Mouse (Mus musculus): ENCODE data around the gene Vwa3b.
A peak's percentile ranks its signal among the peaks of the same experiment; 100 is the strongest.

Gene Vwa3b

DNA sequence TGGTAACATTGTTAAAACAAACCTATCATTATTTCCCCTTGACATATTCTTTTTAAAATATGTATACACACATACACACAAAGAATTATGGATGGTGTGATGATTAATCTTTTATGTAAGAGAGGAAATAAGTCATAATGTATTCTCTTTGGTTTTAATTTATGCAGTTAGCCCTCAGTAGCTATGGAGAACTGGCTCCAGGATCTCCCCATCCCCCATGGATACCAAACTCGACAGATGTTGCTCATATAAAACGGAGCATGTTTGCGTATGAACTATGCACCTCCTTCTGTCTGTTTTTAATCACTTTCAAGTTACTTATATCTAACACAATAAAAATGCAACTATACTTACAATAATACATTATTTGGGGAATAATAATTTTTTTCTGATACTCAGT lies 96.4 kb downstream of the Vwa3b start:
- ATAC-seq (ENCODE audit: low TSS enrichment), result no peak

DNA sequence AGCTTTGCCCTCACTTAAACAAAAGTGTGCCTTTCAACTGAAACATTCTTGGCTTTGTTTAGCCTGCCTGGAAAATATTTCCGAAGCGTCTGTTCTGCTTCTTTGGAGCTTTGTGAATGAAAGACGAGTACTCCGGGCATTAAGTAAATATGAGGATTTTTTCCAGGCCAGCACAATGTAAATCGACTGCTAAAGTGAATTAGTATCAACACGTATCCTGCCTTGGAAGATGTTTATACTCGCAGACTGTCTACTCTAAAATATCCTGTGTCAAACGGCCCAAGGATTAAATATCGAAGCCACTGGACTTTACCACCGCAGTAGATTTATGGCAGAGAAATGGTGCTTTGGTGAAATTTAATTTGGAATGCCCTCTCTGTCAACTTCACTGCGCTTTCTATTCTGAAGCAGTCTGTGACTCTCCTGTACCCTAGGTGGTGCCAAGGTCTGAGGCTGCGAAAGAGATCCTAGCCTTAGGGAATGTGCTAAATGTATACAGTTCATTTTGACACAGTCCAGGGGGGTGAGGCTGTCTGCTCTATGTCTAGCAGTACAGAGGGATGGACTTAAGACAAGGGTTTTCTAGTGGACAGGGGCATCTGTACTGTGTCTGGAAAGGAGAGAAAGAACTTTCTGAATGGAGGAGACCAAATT lies 98.4 kb downstream of the Vwa3b start:
- ATAC-seq (ENCODE audit: low TSS enrichment), result no peak

DNA sequence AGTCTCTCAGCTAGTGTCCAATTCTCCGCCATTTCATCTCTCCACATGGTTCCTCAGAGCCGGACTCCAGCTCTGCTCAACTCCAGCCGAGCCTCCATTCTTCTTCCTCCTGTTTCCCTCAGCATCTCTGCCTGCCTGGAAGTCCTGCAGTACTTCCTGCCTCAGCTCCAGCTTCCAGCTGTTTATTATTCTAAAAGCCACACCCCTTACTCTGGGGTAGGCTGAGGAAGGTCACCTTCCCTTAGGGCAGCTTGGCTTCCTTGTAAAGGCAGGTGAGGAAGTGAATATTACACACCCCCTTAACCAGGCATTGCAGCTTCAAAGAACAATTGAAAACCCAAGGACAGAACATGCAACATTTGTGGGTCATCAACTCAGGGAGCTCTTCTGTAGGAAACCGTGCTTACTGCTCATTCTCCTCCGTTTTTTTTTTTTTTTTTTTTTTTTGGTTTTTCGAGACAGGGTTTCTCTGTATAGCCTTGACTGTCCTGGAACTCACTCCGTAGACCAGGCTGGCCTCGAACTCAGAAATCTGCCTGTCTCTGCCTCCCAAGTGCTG lies 103.7 kb downstream of the Vwa3b start:
- ATAC-seq (ENCODE audit: low TSS enrichment), result no peak

DNA sequence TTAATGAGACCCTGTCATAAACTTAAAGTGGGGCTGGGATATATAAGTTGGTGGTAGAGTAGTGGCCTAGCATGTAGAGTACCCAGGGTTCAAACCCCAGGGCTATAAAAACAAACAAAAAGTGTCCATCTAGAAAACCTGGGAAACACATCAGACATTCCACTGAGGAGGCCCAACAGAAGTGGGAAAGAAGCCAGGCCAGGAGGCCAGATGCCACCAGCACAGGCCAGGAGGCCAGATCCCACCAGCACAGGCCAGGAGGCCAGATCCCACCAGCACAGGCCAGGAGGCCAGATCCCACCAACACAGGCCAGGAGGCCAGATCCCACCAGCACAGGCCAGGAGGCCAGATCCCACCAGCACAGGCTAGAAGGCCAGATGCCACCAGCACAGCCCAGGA lies 104.8 kb downstream of the Vwa3b start:
- no peak for ATAC-seq (ENCODE audit: low TSS enrichment)

DNA sequence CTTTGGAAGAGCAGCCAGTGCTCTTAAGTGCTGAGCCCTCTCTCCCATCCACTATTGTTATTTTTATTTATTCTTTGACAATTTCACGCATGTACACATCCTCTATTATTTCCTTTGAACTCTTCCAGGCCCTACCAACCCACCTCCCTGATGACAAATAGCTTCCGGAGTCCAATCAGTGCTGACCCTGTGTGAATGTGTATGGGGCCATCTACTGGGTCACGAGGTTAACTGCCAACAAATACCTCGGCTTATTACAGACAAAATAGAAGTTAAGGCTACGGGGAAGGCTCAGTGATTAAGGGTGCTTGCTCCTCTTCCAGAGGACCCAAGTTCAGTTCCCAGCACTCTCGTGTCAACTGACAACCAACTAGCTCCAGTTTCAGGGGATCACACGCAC lies 106.0 kb downstream of the Vwa3b start:
- ATAC-seq (ENCODE audit: low TSS enrichment), result no peak

DNA sequence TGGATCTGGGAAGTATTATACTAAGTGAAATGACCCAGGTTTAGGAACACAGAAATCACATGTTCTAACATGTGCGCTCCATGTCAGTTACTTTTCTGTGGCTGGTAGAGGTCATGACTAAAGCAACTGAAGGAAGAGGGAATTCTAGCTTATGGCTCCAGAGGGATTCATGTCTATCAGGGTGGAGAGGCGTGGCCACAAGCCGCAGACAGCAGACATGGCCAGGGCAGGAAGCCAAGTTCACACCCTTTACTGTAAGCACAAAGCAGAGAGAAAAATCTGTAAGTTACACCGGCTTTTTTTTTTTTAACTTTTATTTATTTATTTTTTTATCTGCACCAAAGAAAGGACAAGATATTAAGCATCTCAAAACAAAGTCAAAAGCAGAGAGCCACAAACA lies 119.6 kb downstream of the Vwa3b start:
- ATAC-seq (ENCODE audit: low TSS enrichment), result no peak

DNA sequence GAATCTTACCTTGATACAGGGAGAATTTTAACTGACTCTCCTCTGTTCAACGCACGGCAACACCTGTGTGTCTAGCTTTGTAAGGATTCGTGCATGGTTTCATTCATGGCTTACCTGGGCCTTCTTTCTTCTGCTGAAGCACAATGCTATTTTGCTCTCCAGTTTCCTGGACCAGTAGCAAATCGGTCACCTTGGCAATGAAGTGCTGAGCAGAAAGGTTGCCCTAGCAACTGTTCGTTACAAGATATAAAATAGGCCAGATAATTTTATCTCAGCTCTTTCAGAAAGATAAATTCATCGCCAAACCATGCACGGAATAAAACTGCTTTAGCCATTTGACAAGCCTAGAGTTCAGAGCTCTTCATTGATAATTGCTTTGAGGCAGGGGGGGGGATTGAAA lies 123.5 kb downstream of the Vwa3b start:
- 0 out of 2 replicates have a peak, but pooled peaks have one; percentile 23 for ATAC-seq (ENCODE audit: low TSS enrichment)

DNA sequence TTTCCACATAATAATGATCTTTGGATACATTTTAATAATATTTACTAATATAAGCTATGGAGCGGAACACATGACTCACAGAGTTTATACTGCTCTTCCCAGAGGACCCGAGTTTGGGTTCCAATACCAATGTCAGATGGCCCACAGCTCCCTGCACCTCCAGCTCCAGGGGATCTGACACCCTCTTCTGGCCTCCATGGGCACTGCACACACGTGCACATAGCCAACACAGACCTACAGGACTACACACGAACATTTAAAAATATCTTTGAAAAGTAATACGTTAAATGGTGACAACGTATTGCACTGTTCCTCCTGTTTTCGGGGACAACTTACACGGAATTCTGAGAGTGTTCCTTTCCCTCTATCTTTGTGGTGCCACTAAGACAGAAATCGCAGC lies 125.5 kb downstream of the Vwa3b start:
- no peak for ATAC-seq (ENCODE audit: low TSS enrichment)

DNA sequence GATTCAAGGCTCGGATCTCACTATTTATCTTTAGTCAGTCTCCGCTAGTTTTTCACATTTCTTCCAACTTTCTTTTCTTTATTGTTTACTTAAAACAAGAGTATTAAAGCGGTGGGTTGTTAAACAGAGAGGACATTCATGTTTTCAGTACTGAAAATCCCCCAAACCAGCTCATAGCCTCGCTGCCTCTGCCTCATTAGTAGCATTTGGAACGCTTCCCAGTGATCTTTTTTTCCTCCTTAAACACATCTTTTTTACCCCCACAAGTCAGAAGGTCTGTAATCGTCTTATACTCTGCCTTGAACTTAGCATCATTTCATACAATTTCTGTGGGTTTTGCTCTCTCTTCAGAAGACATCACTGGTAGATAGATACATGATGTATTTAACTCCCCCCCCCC lies 139.7 kb downstream of the Vwa3b start:
- ATAC-seq (ENCODE audit: low TSS enrichment), result no peak

DNA sequence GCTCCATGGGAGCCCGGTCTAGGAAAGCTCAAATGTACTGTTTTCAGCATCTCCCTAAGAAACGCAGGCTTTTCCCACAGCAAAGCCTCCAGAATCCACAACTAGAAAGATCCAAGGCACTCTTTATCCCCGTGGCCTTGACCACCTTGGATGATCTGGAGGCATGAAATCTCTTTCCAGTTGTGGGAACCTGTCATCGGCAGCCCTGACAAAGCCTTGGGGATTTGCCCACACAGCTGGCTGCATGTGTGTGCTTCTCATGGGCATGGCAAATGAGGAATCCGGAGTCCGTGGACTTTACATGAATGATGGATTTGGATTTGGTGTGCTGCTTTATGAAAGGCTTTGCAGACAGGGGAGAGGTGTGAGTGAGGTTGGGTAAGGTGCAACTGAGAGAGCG lies 141.5 kb downstream of the Vwa3b start:
- no peak for ATAC-seq (ENCODE audit: low TSS enrichment)

DNA sequence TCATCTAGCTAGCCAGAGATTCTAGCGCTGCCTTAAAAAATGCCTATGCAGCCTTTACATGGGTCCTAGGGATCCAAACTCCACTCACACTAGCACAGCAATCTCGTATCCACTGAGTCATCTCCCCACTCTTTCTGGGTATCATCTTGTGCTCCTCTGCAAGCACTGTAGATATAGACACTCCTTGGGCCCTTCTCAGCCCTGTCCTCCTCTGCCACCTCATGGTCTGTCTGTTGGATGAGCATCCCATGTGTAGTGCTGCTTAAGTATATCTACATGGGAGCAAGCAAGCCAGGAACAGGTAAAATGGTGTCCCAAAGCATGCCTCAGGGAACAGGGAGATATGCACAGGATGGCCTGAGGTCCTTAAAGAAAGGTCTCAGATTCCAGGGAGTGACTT lies 151.5 kb downstream of the Vwa3b start:
- peak; percentile 88 for ATAC-seq (ENCODE audit: low TSS enrichment)

DNA sequence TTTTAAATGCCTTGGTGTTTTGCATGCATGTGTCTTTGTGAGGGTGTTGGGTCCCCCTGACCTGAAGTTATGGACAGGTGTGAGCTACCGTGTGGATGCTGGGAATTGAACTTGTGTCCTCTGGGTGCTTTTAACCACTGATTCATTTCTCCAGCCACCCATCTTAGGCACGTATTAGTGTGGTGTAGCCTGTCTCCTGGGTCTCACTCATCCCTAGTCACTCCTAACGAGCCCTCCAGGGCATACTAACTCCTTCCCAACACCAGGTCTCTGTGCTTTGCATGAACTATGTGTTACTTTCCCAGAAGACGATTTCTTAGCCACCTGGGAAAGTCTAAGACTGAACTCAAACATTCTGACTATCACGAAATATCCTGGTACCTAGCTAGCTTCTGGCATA lies 153.5 kb downstream of the Vwa3b start:
- no peak for ATAC-seq (ENCODE audit: low TSS enrichment)

DNA sequence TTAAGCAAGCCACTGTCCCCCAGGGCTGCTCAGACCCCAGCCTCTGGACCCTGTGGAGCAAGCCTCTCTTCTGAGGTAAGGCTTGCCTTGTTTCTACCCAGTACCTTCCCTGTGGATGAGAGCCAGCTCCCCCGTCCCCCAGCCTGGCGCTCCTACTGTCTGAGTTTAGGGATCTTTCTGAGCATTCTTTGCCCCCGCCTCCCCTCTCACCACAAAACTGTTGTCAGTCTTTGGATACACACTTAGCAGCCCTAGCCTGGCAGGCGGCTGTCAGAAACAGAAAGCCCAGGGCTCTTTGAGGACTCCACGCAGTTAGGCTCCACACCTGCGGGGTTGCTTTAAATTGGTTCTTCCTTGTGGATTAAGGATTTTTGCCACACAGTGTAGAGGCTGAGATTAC lies 160.7 kb downstream of the Vwa3b start:
- no peak for ATAC-seq (ENCODE audit: low TSS enrichment)

DNA sequence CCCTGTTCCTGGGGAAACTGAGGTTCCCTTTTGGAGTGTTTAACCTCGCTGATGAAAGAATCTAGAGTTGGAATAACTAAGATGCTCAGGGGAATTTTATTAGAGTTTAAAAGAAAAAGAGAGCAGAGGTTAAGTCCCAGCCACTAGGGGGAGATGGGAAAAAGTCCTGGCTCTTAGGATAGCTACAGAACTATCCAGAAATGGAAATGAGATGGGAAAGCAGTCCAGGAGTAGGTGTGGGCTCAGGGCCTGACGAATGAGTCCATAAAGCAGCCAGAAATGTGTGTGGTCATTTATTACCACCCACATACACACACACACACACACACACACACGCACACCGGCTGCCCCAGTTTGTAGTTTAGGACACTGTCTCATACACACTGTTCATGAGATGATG lies 168.2 kb downstream of the Vwa3b start:
- peak; percentile 62; the same call in 1 of the 2 replicates for ATAC-seq (ENCODE audit: low TSS enrichment)

DNA sequence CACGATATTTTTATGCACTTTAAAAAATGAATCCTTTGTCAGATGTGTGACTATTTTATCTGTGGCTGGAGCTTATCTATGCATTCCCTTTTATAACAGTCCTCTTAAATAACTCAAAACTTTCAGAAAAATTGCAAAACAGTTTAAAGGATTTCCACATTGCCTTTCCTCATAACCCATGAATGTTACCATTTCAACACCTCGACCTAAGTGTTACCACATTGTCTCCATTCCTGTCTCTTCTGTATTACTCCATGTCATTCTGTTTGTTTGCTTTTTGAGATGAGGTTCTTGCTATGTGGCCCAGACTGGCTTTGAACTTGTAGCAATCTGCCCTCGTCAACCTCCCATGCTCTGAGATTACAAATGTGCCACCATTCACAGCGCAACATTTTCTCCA lies 175.0 kb downstream of the Vwa3b start:
- ATAC-seq (ENCODE audit: low TSS enrichment), result no peak

DNA sequence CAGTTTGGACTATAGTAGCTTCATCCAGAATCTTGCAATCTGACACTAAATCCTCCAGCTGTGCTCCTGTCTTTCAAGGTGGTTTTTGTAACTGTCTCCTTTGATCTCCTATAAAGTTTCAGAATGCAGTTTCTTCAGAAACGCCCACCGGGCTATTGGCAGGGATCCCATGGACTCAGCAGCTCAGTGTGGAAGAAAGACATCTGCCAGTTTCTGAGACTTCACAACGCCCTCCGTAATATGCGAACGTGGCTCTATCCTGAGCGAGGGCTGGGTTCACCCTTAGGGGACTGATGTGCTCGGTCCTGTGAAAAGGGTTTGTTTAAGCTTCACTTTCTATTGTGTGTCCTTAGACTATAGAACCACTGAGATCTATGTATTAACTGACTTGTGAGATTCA lies 181.3 kb downstream of the Vwa3b start:
- ATAC-seq (ENCODE audit: low TSS enrichment), result no peak

DNA sequence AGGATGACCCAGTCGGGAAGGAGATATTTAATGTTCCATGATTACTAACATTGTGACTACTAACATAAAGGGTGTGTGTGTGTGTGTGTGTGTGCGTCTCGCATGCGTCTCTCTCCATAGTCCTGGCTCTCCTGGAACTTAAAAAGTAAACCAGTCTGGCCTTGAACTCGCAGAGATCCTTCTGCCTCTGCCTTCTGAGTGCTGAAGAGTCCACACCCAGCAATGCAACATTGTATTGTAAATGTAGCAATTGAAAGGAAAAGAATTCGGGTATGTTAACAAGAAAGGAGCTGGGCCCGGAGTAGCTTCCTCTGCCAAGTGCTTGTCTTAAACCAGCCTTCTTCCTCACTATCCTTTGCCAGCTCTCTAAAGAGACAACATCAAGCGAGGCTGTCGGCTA lies 186.0 kb downstream of the Vwa3b start:
- no peak for ATAC-seq (ENCODE audit: low TSS enrichment)

DNA sequence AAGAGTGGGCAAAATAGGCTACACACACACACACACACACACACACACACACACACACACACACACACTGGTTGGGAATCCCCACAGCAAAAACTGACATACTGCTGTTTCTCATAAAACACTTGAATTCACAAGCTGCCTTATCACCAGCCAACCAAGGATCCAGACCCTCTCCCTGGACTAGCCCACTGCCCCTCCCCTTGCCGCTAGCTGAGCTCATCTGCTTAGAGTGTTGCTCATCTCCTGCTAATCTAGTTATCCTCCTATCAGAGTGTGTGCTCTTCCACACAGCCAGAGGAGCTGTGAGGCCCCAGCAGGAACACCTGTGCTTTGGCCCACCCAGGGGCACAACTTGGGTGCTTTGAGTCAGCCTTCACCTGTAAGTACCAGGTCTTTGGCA lies 187.7 kb downstream of the Vwa3b start, which contains the start of gene Cnga3:
Cnga3 (plus strand) TSS at position 291 of the 400 bp plus-strand sequence.
- ATAC-seq (ENCODE audit: low TSS enrichment), result no peak

DNA sequence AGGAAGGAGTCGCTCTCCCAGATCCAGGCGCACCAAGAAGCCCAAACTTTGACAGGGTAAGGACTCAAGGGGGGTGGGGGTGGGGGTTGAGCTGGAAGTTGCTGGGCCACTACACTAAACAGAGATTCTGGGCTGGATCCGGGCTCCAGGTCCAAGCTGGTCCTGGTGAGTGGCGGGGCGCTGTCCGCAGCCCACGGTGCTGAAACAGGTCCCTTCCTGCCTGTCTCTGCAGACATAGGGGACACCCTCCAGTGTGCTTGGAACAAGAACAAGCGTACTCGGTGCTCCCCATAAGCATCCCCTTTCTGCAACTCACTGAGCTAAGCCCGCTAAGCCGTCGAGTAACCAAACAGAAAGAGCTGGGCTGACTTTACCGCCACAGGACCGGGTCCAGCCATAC lies 192.0 kb downstream of the Vwa3b start:
- no peak for ATAC-seq (ENCODE audit: low TSS enrichment)

DNA sequence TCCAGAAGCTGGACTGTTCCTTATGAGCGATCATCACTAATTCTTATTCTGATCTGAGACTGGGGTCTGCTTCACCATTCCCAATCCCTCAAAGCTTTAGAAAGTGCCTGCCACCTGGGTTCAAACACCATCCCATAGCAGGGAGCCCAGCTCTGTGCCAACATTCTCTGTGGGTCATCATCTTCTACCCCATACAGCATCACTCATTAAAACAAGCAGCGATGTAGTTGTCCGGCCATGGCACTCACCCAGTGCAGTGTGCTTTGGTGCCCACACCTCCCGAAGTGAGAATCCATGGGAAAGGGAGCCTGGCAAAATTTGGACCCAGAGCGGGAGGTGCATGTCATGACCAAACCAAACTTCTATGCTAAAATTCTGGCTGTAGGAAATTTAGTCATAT lies 193.2 kb downstream of the Vwa3b start:
- ATAC-seq (ENCODE audit: low TSS enrichment), result no peak

DNA sequence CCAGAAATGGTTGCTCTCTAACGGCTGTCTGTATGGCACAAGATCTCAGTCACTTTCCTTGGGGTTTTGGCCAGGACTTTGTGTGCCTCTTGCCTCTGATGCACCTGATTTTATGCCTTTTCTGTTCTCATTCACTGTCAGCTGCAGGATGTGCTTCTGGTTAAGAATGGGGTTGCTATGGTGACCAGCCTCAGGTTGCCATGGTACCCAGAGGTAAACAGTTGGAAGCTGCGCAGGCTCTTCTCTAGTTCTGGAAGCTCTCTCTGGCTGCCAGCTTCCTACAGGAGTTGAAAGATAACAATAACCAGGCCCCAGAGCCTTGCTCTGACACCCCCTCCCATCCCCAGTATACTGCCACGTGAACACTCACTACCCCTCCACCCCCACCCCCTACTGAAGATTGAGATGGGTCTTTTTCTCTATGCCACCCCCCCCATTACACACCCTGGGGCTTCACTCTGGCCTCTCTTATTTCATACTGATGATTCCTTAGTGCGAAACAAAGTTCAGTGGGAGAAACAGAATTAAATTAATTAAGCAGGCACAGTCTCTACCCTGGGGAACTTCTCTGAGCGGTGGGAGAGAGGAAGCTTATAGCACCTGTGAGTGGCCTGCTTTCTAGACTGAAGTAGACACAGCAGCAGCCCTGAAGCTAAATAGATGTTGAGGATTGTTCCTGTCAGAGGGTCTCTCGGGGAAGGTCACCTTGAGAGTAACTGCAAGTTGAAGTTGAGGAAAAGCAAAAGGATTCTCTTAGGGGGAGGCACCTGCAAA lies 193.9 kb downstream of the Vwa3b start:
- ATAC-seq (ENCODE audit: low TSS enrichment), result peak; percentile 100

DNA sequence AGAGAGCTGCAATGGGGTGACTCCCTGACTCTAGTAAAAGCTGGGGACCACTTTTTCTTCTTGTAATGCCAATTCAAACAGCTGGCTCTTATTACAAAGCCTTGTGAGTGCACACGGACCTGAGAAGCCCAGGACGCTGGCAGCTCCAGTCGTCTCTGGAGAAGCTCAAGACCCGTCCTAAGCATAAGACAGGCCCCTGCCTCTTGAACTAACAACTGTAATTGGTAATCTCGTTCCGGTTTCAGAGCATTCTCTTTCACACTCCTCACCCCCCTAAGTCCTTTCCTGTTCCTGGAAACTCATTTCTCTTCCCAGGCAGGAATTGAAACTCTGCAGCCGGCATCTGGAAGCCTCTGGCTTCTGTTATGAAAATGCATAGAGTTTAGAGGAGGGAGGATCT lies 195.6 kb downstream of the Vwa3b start:
- no peak for ATAC-seq (ENCODE audit: low TSS enrichment)

DNA sequence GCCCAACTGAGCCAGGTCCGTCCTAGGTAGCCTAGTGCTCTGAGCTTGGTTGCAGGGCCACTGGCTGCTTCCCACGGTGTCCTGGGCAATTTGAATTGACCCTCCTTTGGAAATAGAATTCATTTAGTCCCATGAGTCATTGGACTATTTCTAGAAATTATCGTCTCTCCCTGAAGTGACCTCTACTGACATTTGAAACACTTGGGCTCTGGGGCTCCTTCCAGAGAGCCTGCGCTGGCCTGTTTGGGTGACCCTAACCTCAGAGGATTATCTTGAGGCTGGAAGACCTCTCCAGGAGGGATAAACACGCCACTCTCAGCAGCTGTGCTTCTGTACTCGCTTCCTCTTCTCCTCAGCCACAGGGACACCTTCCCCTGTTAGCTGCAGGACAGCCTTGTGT lies 204.0 kb downstream of the Vwa3b start:
- no peak for ATAC-seq (ENCODE audit: low TSS enrichment)
